In the genomic region with DNA sequence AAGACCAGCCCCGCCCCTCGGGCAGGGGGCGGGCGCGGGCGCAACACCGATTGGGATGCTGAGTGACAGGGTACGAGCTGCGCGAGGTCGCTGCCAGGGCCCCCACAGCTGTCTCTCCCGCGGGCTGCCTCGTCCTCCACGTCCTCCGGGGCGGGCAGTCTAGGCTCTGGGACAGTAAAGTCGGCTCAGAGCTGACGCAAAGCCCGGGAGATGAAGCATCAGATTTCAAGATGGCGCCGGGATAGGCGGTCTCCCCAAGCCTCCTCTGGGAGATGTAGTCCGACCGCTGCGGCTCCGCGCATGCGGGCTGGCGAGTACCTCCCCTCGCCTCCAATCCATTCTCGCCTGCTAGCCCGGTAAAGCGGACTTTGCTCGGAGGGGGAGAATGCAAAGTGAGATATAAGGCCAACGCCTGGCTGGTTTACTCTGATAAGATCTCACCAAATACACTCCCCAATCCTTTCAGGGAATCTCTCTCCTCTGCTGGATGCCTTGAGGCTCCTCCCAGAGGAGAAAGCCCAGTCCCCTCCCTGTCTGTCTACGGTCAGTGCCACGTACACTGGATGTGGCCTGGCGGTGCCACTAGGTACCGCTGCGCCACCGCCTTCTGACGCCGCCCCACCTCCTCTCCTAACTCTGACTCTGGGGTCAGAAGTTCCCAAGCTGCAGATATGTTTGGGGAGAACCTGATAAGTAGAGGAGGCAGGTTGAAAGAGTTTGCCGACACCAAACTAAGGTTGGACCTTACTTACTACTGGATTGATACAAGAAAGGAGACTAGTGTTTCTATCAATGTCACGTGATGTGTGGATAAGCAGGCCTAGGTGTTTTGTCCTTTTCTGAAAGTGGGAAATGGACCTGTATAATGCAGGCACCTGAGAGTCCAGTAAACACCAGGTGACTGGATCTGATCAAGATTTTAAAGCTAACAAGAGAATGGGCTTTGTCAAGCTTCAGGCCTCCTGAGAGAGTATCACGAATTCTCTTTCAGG, we compare ENCODE assay signal across 7 mouse cellular contexts.
DNase-seq lines count a peak whose midpoint lies in the region; ATAC-seq and TF ChIP-seq lines count a peak whose summit lies in the region.

No protein-coding gene starts in this region.

- DNase-seq in adrenal gland, adult 8-10 months = peak; percentile 94
- DNase-seq in embryonic facial prominence, embryonic 10.5 days (ENCODE audit: low spot score) = peak; percentile 95
- peak; percentile 61 for DNase-seq in gonadal fat pad, adult 2 months (ENCODE audit: low read depth)
- DNase-seq in left cerebral cortex, postnatal 4 days = peak; percentile 94

- peak; percentile 96 for ATAC-seq in intestine, postnatal 0 days
- peak; percentile 98 for ATAC-seq in midbrain, embryonic 12.5 days (ENCODE audit: low FRiP score, low read depth)

- H3K36me3 ChIP-seq in embryonic facial prominence, embryonic 10.5 days (replicated peaks) = no peaks in the 10 kb centered on the region
- H3K36me3 ChIP-seq in intestine, postnatal 0 days (ENCODE audit: control insufficient read depth, insufficient read depth) = no peaks in the 10 kb centered on the region
- H3K36me3 ChIP-seq in midbrain, embryonic 12.5 days = no peaks in the 10 kb centered on the region
- no peaks in the 10 kb centered on the region for H3K36me3 ChIP-seq in small intestine, adult 2 months (ENCODE audit: control insufficient read depth, insufficient read depth, low read length)

- peak overlapping the region; percentile 90 for H3K27ac ChIP-seq in embryonic facial prominence, embryonic 10.5 days (replicated peaks)
- peak overlapping the region; percentile 77 for H3K27ac ChIP-seq in intestine, postnatal 0 days (ENCODE audit: low read depth, low read length)
- peak overlapping the region; percentile 93 for H3K27ac ChIP-seq in midbrain, embryonic 12.5 days (replicated peaks)
- peak overlapping the region; percentile 87 for H3K27ac ChIP-seq in small intestine, adult 2 months (ENCODE audit: insufficient read depth, low read depth, low read length)

- peak overlapping the region; percentile 49 for H3K9ac ChIP-seq in intestine, postnatal 0 days (ENCODE audit: low read depth, low read length)
- H3K9ac ChIP-seq in midbrain, embryonic 12.5 days (replicated peaks) = peak overlapping the region; percentile 78

- H3K27me3 ChIP-seq in embryonic facial prominence, embryonic 10.5 days (replicated peaks; ENCODE audit: low read depth, poor library complexity, severe bottlenecking) = no peaks in the 10 kb centered on the region
- no peaks in the 10 kb centered on the region for H3K27me3 ChIP-seq in intestine, postnatal 0 days (replicated peaks; ENCODE audit: control insufficient read depth, insufficient read depth, low read length)
- 0 out of 2 replicates have a peak, but pooled peaks cover 4% of the 10 kb centered on the region for H3K27me3 ChIP-seq in midbrain, embryonic 12.5 days
- no peaks in the 10 kb centered on the region for H3K27me3 ChIP-seq in small intestine, adult 2 months (ENCODE audit: control insufficient read depth, insufficient read depth, low read length)

- peak overlapping the region; percentile 78 for H3K4me2 ChIP-seq in intestine, postnatal 0 days (replicated peaks; ENCODE audit: low read depth)
- H3K4me2 ChIP-seq in midbrain, embryonic 12.5 days (replicated peaks) = peak overlapping the region; percentile 83

- peak overlapping the region; percentile 86 for H3K4me3 ChIP-seq in embryonic facial prominence, embryonic 10.5 days
- H3K4me3 ChIP-seq in intestine, postnatal 0 days (ENCODE audit: low read depth, low read length) = peak overlapping the region; percentile 71
- peak overlapping the region; percentile 78 for H3K4me3 ChIP-seq in midbrain, embryonic 12.5 days
- H3K4me3 ChIP-seq in small intestine, adult 2 months (ENCODE audit: low read depth, low read length) = peak overlapping the region; percentile 92

- TF ChIP-seq POLR2A in small intestine, adult 2 months (IDR thresholded peaks at IDR 0.05; ENCODE audit: low read depth, low read length) = peak; percentile 73

- intact Hi-C loops in left cerebral cortex, postnatal 4 days (cut with DNase I) = loop anchor here (5.0 kb wide), 1 partner anchor 109 kb away; no protein-coding TSS in a partner anchor

- H3K4me1 ChIP-seq in embryonic facial prominence, embryonic 10.5 days = peaks cover 23% of the 10 kb centered on the region
- no peaks in the 10 kb centered on the region for H3K4me1 ChIP-seq in intestine, postnatal 0 days (replicated peaks; ENCODE audit: control insufficient read depth, insufficient read depth, low read length)
- peaks cover 26% of the 10 kb centered on the region for H3K4me1 ChIP-seq in midbrain, embryonic 12.5 days
- 0 out of 2 replicates have a peak, but pooled peaks cover 3% of the 10 kb centered on the region for H3K4me1 ChIP-seq in small intestine, adult 2 months (ENCODE audit: control insufficient read depth, insufficient read depth, insufficient read length, low read length)

- no peaks in the 10 kb centered on the region for H3K9me3 ChIP-seq in embryonic facial prominence, embryonic 10.5 days
- H3K9me3 ChIP-seq in intestine, postnatal 0 days (ENCODE audit: control insufficient read depth) = no peaks in the 10 kb centered on the region
- H3K9me3 ChIP-seq in midbrain, embryonic 12.5 days = no peaks in the 10 kb centered on the region

- 3% methylated on average over 47 of the region's 47 CpGs for WGBS in embryonic facial prominence, embryonic 10.5 days
- 2% methylated on average over 47 of the region's 47 CpGs for WGBS in intestine, postnatal 0 days
- WGBS in midbrain, embryonic 12.5 days = 3% methylated on average over 47 of the region's 47 CpGs
- WGBS in small intestine, adult 2 months = 2% methylated on average over 47 of the region's 47 CpGs

- peak; percentile 88 for TF ChIP-seq CTCF in intestine, postnatal 0 days (IDR thresholded peaks at IDR 0.05; ENCODE audit: low read depth)
- peak; percentile 67; the same call in 1 of the 2 replicates for TF ChIP-seq CTCF in small intestine, adult 2 months (IDR thresholded peaks at IDR 0.05; ENCODE audit: extremely low read depth, insufficient read length, insufficient replicate concordance, low read depth, low read length)

Comparison
In these comparisons a context has a peak if more than half of its experiments do, and no peak if none do; other contexts are left out.
1. Peak in every context shown above with its lines: DNase-seq, ATAC-seq, H3K4me3 ChIP-seq and H3K27ac ChIP-seq.